Mouse (Mus musculus) stomach, embryonic 14.5 days (tissue): ENCODE measurements around the gene Lman2l. TPM values are rescaled to one million over a fixed set of nuclear protein-coding genes. Genes with fewer than 3 reads are reported as not detected.

Source experiments
- ATAC-seq: fragments of 200-750 bp; cut with Nextera tagmentation; 2 replicates; pipeline ENCODE4 v1.8.0; 2017; ENCODE audit warnings: low read depth, moderate TSS enrichment; ENCODE audit not compliant: insufficient number of reproducible peaks, insufficient read depth, low FRiP score
- H3K27ac ChIP-seq: fragments of 300-500 bp; sonication (generic); 2 replicates; pipeline ENCODE4 v1.5.1; 2014; ENCODE audit warnings: mild to moderate bottlenecking, low read length, moderate library complexity, mixed read lengths
- H3K27me3 ChIP-seq: fragments of 300-500 bp; sonication (generic); 2 replicates; pipeline ENCODE4 v1.6.1; 2014; ENCODE audit warnings: low read length, control low read depth, mixed read lengths; ENCODE audit not compliant: control insufficient read depth, insufficient read depth
- H3K36me3 ChIP-seq: fragments of 300-500 bp; sonication (generic); 2 replicates; pipeline ENCODE4 v1.6.1; 2014; ENCODE audit warnings: mild to moderate bottlenecking, control low read depth, low read length, moderate library complexity, mixed read lengths; ENCODE audit not compliant: control insufficient read depth, insufficient read depth
- H3K4me1 ChIP-seq: fragments of 300-500 bp; sonication (generic); 2 replicates; pipeline ENCODE4 v1.6.1; 2014; ENCODE audit warnings: low read length, control low read depth, mixed read lengths; ENCODE audit not compliant: control insufficient read depth, insufficient read depth
- H3K4me2 ChIP-seq: fragments of 300-500 bp; sonication (generic); replicated peaks from 2 replicates; pipeline ENCODE4 v1.6.1; 2014; ENCODE audit warnings: low read depth, low read length, control low read depth
- H3K4me3 ChIP-seq: fragments of 300-500 bp; sonication (generic); 2 replicates; pipeline ENCODE4 v1.5.1; 2014; ENCODE audit warnings: low read depth, low read length, control low read depth
- H3K9ac ChIP-seq: fragments of 300-500 bp; sonication (generic); replicated peaks from 2 replicates; pipeline ENCODE4 v1.6.1; 2014; ENCODE audit warnings: low read depth, mild to moderate bottlenecking, control low read depth, low read length, moderate library complexity, mixed read lengths
- H3K9me3 ChIP-seq: fragments of 300-500 bp; sonication (generic); 2 replicates; pipeline ENCODE4 v1.6.1; 2016; ENCODE audit warnings: low read depth, low read length, control low read depth; ENCODE audit not compliant: control insufficient read depth
- WGBS: fragments of 180-500 bp; shearing (Covaris S2); extraction: QIAGEN DNeasy Blood & Tissue Kit; methylation state at CpG from one replicate; pipeline ENCODE4 v1.1.7; 2014; 5-methylcytosine and 5-hydroxymethylcytosine counted together
- polyA plus RNA-seq: library from polyadenylated mRNA; unstranded; fragments of >200 nt; fragmentation: Nextera tagmentation; extraction: Ambion mirVana; gene quantifications from 2 replicates; pipeline ENCODE4 v1.2.1, GENCODE M21; 2014

Lman2l gene
- polyA plus RNA-seq, 1 experiment from 2014 or later = 35.0 TPM

DNA sequence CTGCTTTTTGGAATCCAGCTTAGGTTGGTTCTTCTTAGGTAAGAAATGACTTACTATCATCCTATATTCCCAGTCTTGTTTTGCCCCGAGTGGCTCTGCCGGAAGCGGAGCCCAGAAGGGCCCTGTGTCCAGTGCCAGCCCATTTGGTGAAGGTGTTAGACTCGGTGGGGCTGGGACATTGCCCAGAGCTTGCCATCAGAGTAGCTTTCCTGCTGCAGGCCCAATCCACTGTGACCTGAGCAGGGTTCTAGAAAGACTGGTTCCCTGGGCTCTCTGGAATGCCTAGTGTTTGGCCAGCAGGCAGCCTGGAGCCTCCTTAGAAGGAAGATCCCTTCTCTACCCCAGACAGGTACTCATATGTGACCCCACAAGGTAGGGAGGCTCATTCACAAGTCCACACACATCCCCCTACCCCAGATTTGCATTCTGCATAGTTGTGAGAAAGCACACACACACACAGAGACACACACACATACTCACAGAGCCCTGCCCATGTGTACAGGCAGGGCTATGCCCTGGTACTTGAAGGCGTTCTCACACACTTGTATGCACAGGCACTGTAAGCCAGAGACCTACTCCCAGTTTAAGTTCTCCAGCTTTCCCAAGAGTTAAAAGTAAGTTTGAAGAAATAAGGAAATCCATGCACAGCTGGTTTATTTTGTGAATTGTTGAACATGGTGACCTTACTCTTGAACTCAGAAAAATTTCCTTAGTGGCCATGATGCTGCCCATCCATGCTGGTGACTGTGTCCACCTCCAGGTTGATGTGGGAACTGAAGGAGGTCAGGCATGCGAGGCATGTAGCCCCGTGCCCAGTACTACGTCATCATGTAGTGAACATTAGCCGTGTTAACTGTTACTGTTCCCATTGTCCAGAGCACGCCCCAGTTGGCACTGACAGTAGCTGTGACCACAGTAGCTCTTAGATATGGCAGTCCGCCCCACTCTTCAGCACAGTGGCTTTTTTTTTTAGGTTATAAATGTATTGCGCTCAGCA, 35.1 kb upstream of the Lman2l start:
- peaks cover 18% of the 10 kb centered on the region for H3K4me1 ChIP-seq
- ATAC-seq = no peak
- H3K4me2 ChIP-seq = no peak overlapping the region
- no peaks in the 10 kb centered on the region for H3K27me3 ChIP-seq
- WGBS = 84% methylated on average over 12 of the region's 12 CpGs
- no peak overlapping the region for H3K9ac ChIP-seq
- no peak overlapping the region for H3K4me3 ChIP-seq
- H3K27ac ChIP-seq = no peak overlapping the region
- H3K9me3 ChIP-seq = no peaks in the 10 kb centered on the region
- no peaks in the 10 kb centered on the region for H3K36me3 ChIP-seq

- WGBS = 52% methylated on average over 2 of the region's 2 CpGs
- Histone ChIP-seq H3K4me2 (no peak overlapping the region), H3K4me1 (peaks cover 33% of the 10 kb centered on the region), H3K27me3 (no peaks in the 10 kb centered on the region), H3K27ac (no peak overlapping the region), H3K9ac (no peak overlapping the region), H3K4me3 (no peak overlapping the region), H3K36me3 (no peaks in the 10 kb centered on the region), H3K9me3 (no peaks in the 10 kb centered on the region)
- no peak for ATAC-seq
These were observed 33.3 kb upstream of the Lman2l start for GRCm38 (mm10) chr1:36478343-36478795.

DNA sequence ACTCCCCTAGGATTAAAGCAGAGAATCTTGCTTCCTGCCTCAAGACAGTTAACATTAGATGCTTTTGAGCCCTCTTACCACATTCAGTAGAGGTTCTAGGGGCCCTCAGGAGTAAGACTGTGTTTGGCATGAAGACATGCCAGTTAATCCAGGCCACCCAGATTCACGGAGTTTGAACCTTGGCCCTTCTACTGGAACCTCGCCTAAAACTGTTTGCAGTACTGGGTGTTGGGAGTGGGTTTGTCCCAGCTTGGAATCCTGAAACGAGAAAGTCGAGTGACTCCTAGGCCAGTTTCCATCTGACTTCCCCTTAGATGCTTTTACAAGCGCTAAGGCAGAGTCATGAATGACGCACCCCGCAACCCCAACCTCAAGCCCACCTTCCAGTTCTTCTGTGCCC, 31.4 kb upstream of the Lman2l start:
- no peaks in the 10 kb centered on the region for H3K27me3 ChIP-seq
- no peaks in the 10 kb centered on the region for H3K36me3 ChIP-seq
- peaks cover 46% of the 10 kb centered on the region for H3K4me1 ChIP-seq
- H3K4me3 ChIP-seq = no peak overlapping the region
- 0 out of 2 replicates have a peak overlapping the region, but pooled peaks have one; percentile 80 for H3K4me2 ChIP-seq
- 69% methylated on average over 7 of the region's 7 CpGs for WGBS
- H3K9ac ChIP-seq = no peak overlapping the region
- H3K27ac ChIP-seq = 0 out of 2 replicates have a peak overlapping the region, but pooled peaks have one; percentile 21
- no peak for ATAC-seq
- no peaks in the 10 kb centered on the region for H3K9me3 ChIP-seq

GRCm38 (mm10) chr1:36475480-36476110, 30.5 kb upstream of the Lman2l start:
- H3K27ac ChIP-seq = no peak overlapping the region; the same call in 1 of the 2 replicates
- peaks cover 46% of the 10 kb centered on the region for H3K4me1 ChIP-seq
- H3K9me3 ChIP-seq = no peaks in the 10 kb centered on the region
- H3K27me3 ChIP-seq = no peaks in the 10 kb centered on the region
- 45% methylated on average over 8 of the region's 8 CpGs for WGBS
- no peak overlapping the region for H3K9ac ChIP-seq
- H3K4me2 ChIP-seq = peak overlapping the region; percentile 80
- H3K36me3 ChIP-seq = no peaks in the 10 kb centered on the region
- H3K4me3 ChIP-seq = no peak overlapping the region
- no peak for ATAC-seq

DNA sequence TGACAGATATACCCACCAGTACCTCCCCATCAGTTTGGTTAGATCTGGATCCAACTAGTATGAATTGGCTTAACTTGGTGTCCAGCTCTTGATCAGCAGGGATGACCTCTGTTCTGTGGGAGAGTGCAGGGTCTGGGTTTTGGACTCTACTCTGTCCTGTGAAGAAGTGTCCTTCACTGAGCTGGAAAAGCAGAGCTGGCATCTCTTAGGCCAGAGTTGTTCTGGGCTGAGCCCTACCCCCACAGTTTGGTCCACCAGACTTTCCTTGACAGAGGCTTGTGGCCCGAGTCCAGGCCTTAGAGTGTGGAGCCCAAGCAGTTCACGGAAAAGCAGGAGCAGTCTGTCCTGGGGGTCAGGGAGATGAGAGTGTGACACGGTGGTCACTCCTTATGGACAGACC, 29.6 kb upstream of the Lman2l start:
- Histone ChIP-seq H3K4me2 (peak overlapping the region; percentile 80), H3K27ac (no peak overlapping the region), H3K9ac (no peak overlapping the region), H3K4me3 (no peak overlapping the region), H3K36me3 (no peaks in the 10 kb centered on the region), H3K9me3 (no peaks in the 10 kb centered on the region), H3K27me3 (no peaks in the 10 kb centered on the region), H3K4me1 (peaks cover 46% of the 10 kb centered on the region)
- WGBS = 60% methylated on average over 3 of the region's 3 CpGs
- ATAC-seq = no peak

DNA sequence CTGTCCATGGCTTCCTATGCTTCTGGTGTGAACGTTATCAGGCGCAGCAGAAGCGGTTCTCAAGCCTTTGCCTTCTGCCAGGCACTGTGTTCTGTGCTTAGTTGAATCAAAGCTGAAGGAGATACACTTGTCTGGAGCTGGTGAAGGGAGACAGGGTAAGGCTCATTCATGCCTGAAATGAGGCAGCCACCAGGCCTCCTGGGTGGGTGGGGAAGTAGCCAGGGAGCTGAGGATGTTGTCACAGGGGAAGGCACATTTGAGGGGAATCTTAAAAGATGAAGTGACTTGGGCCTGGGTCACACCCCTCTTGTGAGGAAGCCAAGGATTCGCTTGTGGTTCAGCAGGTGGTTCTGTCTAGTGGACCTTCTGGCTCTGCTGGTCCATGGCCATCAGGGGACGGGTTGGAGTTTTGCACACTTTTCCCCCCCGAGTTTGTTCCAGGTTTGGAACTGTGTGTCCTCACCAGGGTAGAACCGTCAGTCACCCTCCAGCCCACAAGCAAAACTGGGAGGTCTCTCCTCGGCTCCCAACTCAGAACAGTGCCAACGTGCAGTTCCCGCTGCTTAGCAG, 28.2 kb upstream of the Lman2l start:
- Histone ChIP-seq H3K4me1 (peaks cover 46% of the 10 kb centered on the region), H3K27me3 (no peaks in the 10 kb centered on the region), H3K9ac (no peak overlapping the region), H3K9me3 (no peaks in the 10 kb centered on the region), H3K4me2 (peak overlapping the region; percentile 80), H3K4me3 (0 out of 2 replicates have a peak overlapping the region, but pooled peaks have one; percentile 4), H3K27ac (no peak overlapping the region), H3K36me3 (no peaks in the 10 kb centered on the region)
- ATAC-seq = no peak
- 75% methylated on average over 10 of the region's 10 CpGs for WGBS

DNA sequence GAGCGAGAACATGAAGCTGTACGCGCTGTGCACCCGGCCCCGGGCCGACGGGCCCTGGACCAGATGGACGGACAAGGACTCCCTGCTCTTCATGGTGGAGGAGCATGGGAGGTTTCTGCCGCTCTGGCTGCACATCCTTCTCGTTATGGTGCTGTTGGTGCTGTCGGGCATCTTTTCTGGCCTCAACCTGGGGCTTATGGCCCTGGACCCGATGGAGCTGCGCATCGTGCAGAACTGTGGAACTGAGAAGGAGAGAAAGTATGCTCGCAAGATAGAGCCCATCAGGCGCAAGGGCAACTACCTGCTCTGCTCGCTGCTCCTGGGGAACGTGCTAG, 27.0 kb upstream of the Lman2l start:
- Histone ChIP-seq H3K9me3 (no peaks in the 10 kb centered on the region), H3K4me2 (peak overlapping the region; percentile 80), H3K4me3 (peak overlapping the region; percentile 56), H3K4me1 (peaks cover 46% of the 10 kb centered on the region), H3K27me3 (no peaks in the 10 kb centered on the region), H3K36me3 (no peaks in the 10 kb centered on the region), H3K9ac (peak overlapping the region; percentile 55), H3K27ac (no peak overlapping the region)
- peak; percentile 0; the same call in 1 of the 2 replicates for ATAC-seq
- 17% methylated on average over 18 of the region's 18 CpGs for WGBS
